In genomic region chr1:164864666-164865065, GRCm38 (mm10) we compare ENCODE assay signal across 16 mouse cellular contexts.
"Had no signal": no experiment of that assay in that cellular context is flagged by ENCODE, and none has a peak within 500 bp of the region (broad histone marks: within the 10 kb centered on the region; RNA-seq: fewer than 3 reads in every experiment).

No protein-coding gene starts in this region.

- H3K4me1 ChIP-seq: stomach, embryonic 15.5 days had no signal

- H3K4me3 ChIP-seq: neural tube, embryonic 13.5 days; neural tube, embryonic 15.5 days; stomach, embryonic 15.5 days had no signal

- H3K36me3 ChIP-seq: neural tube, embryonic 13.5 days; neural tube, embryonic 15.5 days; stomach, embryonic 15.5 days had no signal

- H3K9ac ChIP-seq: neural tube, embryonic 13.5 days; neural tube, embryonic 15.5 days; stomach, embryonic 15.5 days had no signal

- H3K9me3 ChIP-seq: neural tube, embryonic 13.5 days; neural tube, embryonic 15.5 days; stomach, embryonic 15.5 days had no signal

- H3K4me2 ChIP-seq: neural tube, embryonic 13.5 days; neural tube, embryonic 15.5 days; stomach, embryonic 15.5 days had no signal

- H3K27ac ChIP-seq: neural tube, embryonic 13.5 days; neural tube, embryonic 15.5 days; stomach, embryonic 15.5 days; stomach, postnatal 0 days had no signal

- DNase-seq: retina, postnatal 1 day; right cerebral cortex, adult 18-20 months; right cerebral cortex, postnatal 14 days; right cerebral cortex, postnatal 25 days; right cerebral cortex, postnatal 4 days; spleen, adult 18-20 months; thymus, adult 18-20 months; thymus, adult 2 months; thymus, postnatal 14 days; thymus, postnatal 25 days; thymus, postnatal 36 days; thymus, postnatal 4 days had no signal

- H3K27me3 ChIP-seq: neural tube, embryonic 13.5 days; neural tube, embryonic 15.5 days; stomach, embryonic 15.5 days had no signal
